Mouse (Mus musculus) c-Kit-positive CD71-positive TER-119-positive erythroid progenitor cells, embryonic 14.5 days (primary cell): ENCODE data around the gene Papolb.

Source experiments
- DNase-seq: peaks from one replicate; pipeline ENCODE4 v3.0.0-alpha.2; 2013; ENCODE audit warnings: low spot score

Papolb gene

DNA sequence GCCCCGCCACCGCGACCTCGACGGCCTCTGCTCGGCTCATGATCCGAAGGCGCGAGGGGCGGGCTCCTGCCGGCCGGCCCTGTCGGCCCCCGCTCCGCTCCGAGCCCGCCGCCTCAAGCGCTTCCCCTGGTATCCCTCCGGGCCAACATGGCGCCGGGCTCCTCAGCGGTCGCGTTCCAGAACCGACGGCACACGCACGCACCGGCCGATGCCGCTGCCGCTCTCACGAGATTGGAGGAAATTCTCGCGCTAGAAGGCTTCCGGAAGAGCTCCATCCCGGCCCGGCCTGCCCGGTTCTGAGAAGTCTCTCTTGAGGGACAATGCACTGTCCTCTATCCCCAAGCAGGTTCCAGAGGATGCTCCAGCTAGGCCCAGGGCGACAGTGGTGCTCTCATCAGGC, at the start of gene Papolb:
Papolb (minus strand) TSS at position 162 of the 400 bp plus-strand sequence.
- no peak for DNase-seq

GRCm38 (mm10) chr5:142578192-142578591, 48.3 kb upstream of the Papolb start:
- DNase-seq: no peak

GRCm38 (mm10) chr5:142576832-142577231, 47.0 kb upstream of the Papolb start:
- DNase-seq: no peak

DNA sequence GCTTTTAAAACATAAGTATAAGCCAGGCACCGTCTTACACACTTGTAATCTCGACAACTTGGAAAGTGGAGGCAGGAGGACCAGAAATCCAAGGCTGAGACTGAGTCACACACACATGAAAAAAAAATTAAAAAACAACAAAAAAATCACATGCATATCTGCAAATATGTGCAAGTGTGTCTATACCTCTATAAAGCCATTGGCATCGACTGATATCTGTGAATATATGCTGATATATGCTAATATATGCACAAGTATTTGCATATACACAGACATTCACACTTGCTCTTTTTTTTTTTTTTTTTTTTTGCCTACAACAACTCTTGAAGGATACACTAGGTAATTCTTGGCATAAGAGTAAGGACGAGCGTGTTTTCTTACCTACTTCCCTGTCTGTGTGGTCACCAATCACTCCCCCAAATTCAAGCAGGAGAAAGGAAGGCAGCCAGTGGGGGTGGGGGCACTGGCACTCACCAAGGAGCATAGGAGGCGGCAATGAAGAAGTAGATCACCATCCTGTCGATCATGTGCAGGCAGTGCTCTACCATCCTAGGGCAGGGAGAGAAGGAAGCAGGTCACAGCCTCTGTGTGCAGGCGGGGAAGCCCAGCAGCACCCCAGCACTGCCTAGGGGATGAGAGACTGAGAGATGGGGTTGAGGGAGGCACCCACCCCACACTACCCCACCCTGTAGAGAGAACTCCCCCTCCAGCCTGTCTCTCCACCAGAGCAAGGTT, 44.6 kb upstream of the Papolb start:
- no peak for DNase-seq

DNA sequence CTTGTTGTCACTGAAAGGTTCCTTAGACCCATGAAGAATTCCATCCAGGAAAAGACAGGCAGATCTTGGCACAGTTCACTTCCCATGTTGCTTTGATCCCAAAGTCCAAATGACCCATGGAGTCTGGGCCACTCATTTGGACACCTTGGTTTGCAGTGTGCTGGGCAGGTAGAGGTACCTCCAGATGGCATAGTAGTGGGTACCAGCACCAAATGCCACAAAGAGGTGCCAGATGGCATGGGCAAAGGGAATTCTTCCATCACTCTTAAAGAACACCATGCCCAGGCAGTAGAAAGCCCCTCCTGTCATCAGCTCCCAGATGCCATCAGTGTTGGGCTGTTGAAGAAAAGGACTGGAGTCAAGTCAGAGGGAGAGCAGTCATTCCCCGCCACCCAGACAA, 34.7 kb upstream of the Papolb start:
- no peak for DNase-seq

DNA sequence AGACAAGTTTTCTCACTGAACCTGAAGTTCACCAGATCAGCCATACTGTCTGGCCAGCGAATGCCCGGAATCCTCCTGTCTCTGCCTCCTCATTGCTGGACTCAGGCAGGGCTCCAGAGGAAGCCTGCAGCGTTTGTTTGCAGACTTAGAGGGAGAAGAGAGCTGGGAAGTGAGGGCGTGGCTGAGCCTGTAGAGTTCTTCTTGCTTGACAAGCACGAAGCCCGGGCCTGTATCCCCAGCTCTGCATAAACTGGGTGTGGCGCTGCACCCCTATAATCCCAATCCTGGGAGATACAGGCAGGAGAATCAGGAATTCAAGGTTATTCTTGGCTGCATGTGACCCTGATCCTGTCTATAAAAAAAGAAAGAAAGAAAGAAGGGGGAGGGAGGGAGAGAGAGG, 30.4 kb upstream of the Papolb start:
- DNase-seq: no peak

DNA sequence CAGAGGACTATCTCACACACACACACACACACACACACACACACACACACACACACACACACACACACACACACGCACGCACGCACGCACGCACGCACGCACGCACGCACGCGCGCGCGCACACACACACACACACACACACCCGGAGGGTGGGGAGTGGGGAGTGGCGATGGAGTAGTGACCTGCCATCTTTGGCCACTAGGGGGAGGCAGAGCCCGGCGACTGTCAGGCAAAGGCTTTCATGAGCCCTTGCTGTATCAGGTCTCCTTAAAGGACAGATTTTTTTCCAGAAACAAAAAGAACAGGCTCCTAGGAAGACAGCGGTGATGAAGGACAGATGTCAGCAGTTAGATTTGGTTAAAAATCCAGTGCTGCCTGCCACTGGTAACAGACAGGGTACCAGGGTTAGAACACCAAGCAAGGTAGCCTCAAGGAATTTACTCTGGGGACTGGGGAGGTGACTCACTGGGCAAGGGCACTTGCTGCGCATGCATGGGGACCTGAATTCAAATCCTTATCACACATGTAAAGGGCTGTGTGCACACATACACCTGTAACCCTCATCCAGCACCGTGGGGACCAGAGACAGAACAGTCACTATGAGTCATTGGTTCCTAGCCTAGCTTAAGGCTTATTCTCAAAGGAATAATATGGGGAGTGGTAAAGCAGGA, 27.7 kb upstream of the Papolb start:
- peak; percentile 60 for DNase-seq

DNA sequence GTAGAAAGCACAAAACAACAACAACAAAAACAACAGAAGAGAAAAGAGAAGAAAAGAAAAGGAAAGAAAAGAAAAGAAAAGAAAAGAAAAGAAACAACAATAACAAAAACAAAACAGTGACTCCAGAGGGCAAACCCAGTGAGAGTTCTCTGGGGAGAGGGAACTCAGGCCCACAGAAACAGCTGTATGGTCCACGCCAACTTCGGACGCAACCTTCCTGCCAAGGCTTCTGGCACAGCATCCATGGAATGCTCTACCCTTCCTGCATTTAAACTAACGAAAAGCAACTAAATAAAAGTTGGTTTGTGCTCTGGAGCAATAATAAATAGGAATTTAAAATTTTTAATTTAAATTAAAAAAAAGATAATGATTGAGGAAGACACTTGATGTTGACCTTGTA, 26.8 kb upstream of the Papolb start:
- DNase-seq: no peak

- DNase-seq: no peak
Measured at GRCm38 (mm10) chr5:142555866-142556265, 26.0 kb upstream of the Papolb start.

GRCm38 (mm10) chr5:142550706-142551652, 21.1 kb upstream of the Papolb start, which contains the start of gene Radil:
Gene Radil (minus strand): TSS chr5:142551098.
- peak; percentile 78 for DNase-seq

- DNase-seq: no peak
Measured at GRCm38 (mm10) chr5:142549961-142550705, 20.3 kb upstream of the Papolb start.

DNA sequence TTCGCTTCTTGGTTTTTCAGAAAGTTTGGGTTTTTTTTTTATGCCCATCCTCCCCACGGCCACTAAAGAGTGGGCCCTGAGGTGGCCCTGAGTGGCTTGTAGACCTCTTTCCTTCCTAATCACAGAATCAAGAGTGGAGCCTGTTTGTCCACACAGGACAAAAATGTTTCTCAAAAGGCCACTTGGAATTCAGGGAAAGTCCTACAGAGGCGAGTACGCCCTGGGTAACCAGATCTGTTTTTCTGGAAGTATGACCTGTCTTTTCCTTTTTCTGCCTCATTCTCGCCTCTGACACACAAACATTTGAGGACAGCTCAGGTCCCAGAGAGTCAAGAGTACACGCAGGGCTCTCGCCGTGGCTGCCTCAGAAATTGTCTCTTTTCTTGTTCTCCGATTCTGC, 19.6 kb upstream of the Papolb start:
- DNase-seq: no peak

DNA sequence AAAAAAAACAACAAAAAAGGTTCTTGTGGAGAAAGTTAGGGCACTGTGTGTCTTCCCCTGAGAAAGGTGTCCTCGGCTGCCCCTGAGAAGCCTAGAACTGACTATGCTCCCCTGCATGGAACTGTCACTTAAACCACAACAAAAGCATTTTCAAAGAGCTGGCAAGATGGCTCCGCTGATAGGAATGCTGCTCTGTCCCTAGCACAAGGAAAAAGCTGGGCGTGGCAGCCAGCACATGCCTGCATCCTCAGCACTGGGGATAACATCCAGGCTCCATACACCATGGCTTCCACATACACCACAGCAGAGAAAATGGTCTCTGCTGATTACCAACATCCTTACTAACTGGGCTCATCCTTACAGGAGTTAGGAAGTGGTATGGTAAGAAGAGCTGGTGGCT, 17.2 kb upstream of the Papolb start:
- DNase-seq: no peak

GRCm38 (mm10) chr5:142546344-142546743, 16.5 kb upstream of the Papolb start:
- no peak for DNase-seq

DNA sequence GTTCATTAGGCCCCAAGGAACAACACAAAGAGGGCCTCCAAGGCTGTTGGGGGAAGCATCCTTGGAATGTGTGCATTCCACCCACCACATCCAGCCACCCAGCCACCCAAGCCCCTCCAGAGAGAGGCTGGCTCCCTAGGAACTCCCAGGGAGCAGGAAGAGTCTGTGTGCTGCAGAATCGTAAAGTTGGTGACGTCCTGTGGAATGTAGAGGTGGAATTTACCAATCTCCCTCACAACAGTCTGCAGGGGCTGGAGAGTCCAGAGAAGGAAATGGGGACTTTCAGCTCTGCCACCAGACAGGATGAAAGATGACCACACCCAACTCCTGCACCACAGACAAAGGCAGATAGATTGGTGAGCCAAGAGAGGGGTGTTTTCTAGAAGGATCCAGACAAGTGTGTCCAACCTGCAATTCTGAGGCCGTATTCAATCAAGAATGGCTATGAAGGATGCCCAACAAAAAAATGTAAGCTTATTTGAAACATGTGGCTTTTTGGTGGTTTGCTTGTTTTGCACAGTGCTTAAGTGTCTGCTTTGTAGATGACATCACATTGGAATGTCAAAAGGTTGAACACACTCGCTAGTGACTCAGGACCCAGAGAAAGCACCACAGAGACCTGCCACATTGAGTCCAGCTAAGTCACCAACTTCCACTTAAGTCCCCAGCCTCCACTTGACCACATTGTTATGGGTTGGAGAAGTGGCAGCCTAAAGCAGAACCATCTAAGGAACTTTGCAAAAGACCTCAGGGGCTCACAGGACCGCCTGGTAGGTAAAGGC, 15.3 kb upstream of the Papolb start:
- no peak for DNase-seq

DNA sequence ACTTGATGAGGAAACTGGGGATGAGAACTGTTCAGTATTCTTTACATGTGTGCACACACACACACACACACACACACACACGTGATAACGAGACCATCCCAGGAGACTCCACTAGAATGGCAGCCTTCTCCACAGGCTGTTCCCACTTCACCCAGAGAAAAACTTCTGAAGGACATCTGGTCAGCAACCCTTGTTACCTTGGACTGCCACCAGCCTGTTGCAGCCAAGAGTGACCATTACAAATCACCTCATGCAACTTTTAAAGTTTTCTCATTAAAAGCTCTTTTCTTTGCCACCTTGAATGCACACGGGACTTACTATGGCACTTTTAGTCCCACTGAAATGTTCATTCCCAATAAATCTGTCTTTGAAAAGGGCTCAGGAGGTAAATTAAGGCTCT, 7.4 kb upstream of the Papolb start:
- DNase-seq: no peak

DNA sequence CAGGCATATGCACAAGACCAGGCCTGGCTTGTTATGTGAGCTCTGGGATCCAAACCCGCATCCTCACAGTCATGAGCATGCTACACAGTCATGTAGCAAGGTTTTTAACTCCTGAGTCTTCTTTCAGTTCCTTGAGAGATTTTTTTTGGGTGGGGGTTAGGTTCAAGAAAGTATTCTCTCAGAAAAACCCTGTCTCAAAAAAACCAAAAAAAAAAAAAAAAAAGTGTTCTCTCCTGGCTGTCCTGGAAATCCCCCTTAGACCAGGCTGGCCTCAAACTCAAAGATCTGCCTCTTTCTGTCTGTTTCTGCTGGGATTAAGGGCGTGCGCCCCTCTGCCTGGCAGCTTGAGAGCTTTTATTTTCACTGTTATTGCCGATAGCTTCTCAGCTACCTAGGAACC, 5.5 kb upstream of the Papolb start:
- DNase-seq: no peak

DNA sequence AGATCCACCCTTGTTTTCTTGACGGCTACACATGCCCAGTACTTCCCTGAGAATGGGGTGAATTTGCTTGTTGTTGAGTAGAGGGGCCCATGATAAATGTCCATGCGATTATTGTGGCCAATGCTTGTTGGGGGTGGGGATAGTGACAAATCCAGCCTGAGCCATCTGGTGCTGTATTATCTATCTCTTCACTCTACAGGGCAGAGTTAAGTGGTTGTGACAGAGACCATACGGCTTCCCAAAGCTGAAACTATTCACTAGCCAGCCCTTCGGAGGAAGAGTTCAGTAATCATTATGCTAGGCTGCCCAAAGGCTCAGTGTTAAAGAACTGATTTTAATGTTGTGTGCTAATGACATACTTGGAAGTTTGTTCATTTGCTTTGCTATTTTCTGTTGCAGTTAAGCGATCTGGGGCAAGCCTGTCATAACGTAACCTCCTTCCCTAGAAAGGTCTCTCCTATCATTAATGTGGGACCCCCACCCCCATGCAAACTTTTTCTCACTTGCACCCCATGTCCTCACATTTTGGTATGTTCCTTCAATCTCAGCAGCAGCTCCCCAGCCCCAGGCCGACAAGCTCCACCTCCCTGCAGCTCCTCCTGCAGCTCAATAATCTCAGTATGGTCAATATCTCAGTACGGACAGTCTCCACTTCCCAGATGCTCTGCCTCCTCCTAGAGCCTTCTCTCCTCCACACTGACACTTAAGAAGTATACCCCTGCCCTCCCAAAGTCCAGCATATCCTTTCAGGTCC, 5.0 kb downstream of the Papolb start:
- DNase-seq: no peak

GRCm38 (mm10) chr5:142521195-142521866, 8.5 kb downstream of the Papolb start:
- DNase-seq: peak; percentile 20

- no peak for DNase-seq
Measured at GRCm38 (mm10) chr5:142520360-142520759, 9.5 kb downstream of the Papolb start.
